Mouse (Mus musculus): ENCODE data around the gene Napsa. TPM values are rescaled to one million over a fixed set of nuclear protein-coding genes. Genes with fewer than 3 reads are reported as not detected.

Gene Napsa
- polyA plus RNA-seq, 1 experiment from 2014 or later, result 83.8 TPM

DNA sequence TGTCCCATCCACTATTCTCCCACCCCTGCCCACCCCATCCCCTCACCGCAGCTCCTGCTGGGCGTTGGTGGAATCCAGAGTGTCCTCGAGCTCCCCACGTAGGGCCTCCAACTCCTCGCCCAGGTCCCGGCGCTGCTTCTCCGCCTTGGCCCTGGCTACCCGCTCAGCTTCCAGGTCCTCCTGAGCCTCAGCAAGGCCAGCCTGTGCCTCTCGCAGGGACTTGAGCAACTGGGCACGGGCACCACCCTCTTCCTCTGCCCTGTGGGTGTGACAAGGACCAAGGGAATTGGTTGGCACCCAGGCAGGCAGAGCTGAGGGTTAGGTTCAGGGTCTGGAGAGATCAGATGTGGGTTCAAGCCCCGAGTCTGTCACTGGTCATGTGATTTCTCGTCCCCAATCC lies 54.8 kb downstream of the Napsa start:
- ATAC-seq (ENCODE audit: low FRiP score, low TSS enrichment), result no peak
- no peaks in the 10 kb centered on the region for H3K27me3 ChIP-seq (ENCODE audit: insufficient read depth, low read length)
- H3K4me2 ChIP-seq (replicated peaks; ENCODE audit: low read depth, low read length), result no peak overlapping the region
- 88% methylated on average over 13 of the region's 13 CpGs for WGBS
- no peak overlapping the region for H3K27ac ChIP-seq (ENCODE audit: low read length)
- H3K9me3 ChIP-seq (ENCODE audit: low read length), result no peaks in the 10 kb centered on the region
- H3K9ac ChIP-seq (replicated peaks; ENCODE audit: low read length), result no peak overlapping the region
- no peak overlapping the region for H3K4me3 ChIP-seq (ENCODE audit: low read length)
- no peaks in the 10 kb centered on the region for H3K36me3 ChIP-seq (ENCODE audit: insufficient read depth, low read length)
- H3K4me1 ChIP-seq (ENCODE audit: insufficient read depth, low read length), result no peaks in the 10 kb centered on the region

DNA sequence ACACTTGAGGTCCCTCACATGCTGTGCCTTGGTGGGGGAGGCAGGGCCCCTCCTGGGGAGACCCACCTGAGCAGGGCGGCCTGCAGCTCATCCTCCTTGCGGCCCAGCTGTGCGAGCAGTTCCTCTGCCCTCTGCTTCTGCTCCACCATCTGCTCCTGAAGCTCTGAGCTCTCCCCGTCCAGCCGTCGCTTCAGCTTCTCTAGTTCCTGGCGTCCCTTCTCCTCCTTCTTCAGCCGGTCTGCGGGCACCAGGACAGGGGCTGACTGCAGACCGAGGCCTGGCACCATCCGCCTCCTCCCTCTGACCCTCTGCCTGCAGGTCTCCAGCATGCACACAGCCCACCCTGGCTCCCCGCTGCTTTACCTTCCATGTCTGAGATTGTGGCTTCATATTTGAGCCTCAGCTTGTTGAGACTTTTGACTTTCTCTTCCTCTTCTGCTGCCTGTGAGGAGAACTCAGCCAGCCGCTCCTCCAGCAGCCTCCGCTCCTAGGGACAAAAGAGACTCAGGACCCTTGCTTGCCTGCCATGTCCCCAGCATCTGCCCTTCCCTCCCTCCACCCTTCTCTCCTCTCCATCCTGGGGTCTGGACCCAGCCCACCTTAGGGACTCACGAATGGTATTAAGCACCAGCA lies 56.3 kb downstream of the Napsa start:
- no peak for ATAC-seq (ENCODE audit: low FRiP score, low TSS enrichment)
- Histone ChIP-seq H3K27ac (ENCODE audit: low read length) (no peak overlapping the region), H3K4me3 (ENCODE audit: low read length) (no peak overlapping the region), H3K36me3 (ENCODE audit: insufficient read depth, low read length) (no peaks in the 10 kb centered on the region), H3K4me2 (replicated peaks; ENCODE audit: low read depth, low read length) (no peak overlapping the region), H3K9me3 (ENCODE audit: low read length) (no peaks in the 10 kb centered on the region), H3K27me3 (ENCODE audit: insufficient read depth, low read length) (no peaks in the 10 kb centered on the region), H3K4me1 (ENCODE audit: insufficient read depth, low read length) (no peaks in the 10 kb centered on the region), H3K9ac (replicated peaks; ENCODE audit: low read length) (no peak overlapping the region)
- WGBS, result 87% methylated on average over 12 of the region's 15 CpGs

DNA sequence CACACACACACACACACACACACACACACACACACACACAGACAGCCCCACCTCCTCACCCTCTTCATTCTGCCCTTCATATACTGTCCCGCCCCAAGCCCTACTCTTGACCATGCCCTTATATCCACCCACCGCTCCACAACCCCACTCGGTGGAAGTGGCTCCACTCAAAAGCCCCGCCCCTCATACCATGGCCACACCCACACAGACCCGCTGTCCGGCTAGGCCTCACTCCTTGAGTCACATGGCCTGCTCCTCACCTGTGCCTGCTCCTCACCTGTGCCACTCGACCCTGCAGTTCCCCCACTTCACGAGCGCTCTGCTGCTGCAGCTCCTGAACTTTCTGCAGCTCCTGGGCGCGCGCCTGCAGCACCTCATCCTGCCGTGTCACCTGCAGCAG lies 58.3 kb downstream of the Napsa start:
- Histone ChIP-seq H3K27ac (ENCODE audit: low read length) (no peak overlapping the region), H3K36me3 (ENCODE audit: insufficient read depth, low read length) (no peaks in the 10 kb centered on the region), H3K4me2 (replicated peaks; ENCODE audit: low read depth, low read length) (no peak overlapping the region), H3K9me3 (ENCODE audit: low read length) (no peaks in the 10 kb centered on the region), H3K4me1 (ENCODE audit: insufficient read depth, low read length) (no peaks in the 10 kb centered on the region), H3K27me3 (ENCODE audit: insufficient read depth, low read length) (no peaks in the 10 kb centered on the region), H3K4me3 (ENCODE audit: low read length) (no peak overlapping the region), H3K9ac (replicated peaks; ENCODE audit: low read length) (no peak overlapping the region)
- no peak for ATAC-seq (ENCODE audit: low FRiP score, low TSS enrichment)
- WGBS, result 77% methylated on average over 13 of the region's 13 CpGs

DNA sequence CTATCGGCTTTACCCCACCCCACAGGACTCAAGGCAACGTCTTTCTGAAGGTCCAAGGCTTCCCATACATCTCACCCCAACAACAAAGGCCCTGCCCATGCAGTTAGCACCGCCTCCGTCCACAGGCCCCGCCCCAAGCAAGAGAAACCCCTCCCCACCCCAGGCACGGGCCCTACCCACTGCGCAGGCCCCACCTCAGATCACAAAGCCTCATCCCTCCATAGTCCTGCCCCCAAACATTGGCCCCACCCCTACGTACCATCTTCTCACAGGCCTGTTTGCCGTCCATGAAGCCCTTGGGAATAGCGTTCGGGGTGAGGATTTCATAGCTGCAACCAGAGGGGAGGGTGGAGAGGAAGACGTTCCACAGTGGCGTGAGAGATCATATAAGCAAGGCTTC lies 60.5 kb downstream of the Napsa start:
- no peaks in the 10 kb centered on the region for H3K9me3 ChIP-seq (ENCODE audit: low read length)
- ATAC-seq (ENCODE audit: low FRiP score, low TSS enrichment), result no peak
- no peak overlapping the region for H3K9ac ChIP-seq (replicated peaks; ENCODE audit: low read length)
- H3K27me3 ChIP-seq (ENCODE audit: insufficient read depth, low read length), result no peaks in the 10 kb centered on the region
- H3K36me3 ChIP-seq (ENCODE audit: insufficient read depth, low read length), result no peaks in the 10 kb centered on the region
- H3K27ac ChIP-seq (ENCODE audit: low read length), result no peak overlapping the region
- H3K4me3 ChIP-seq (ENCODE audit: low read length), result no peak overlapping the region
- WGBS, result 26% methylated on average over 13 of the region's 13 CpGs
- no peak overlapping the region for H3K4me2 ChIP-seq (replicated peaks; ENCODE audit: low read depth, low read length)
- no peaks in the 10 kb centered on the region for H3K4me1 ChIP-seq (ENCODE audit: insufficient read depth, low read length)

DNA sequence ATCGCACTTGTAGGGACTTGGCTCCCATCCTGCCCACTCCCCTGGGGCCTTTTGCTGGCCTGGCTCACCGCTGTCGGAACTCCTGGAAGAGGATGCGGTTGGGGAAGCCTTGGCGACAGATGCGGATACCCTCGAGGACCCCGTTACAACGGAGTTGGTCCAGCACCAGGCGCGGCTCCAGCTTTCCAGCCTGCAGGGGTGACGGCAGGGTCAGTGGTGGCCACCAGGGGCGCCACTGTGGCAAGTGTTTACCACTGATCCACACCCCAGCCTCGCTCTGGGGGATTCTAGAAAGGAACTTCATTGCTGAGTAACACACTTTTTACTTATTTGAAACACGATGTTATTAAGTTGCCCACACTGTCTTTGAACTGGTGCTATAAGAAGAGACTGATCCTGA lies 61.2 kb downstream of the Napsa start:
- H3K9me3 ChIP-seq (ENCODE audit: low read length), result no peaks in the 10 kb centered on the region
- no peak overlapping the region for H3K4me3 ChIP-seq (ENCODE audit: low read length)
- no peak overlapping the region for H3K4me2 ChIP-seq (replicated peaks; ENCODE audit: low read depth, low read length)
- H3K27me3 ChIP-seq (ENCODE audit: insufficient read depth, low read length), result peaks cover under 1% of the 10 kb centered on the region
- no peak overlapping the region for H3K9ac ChIP-seq (replicated peaks; ENCODE audit: low read length)
- no peak for ATAC-seq (ENCODE audit: low FRiP score, low TSS enrichment)
- no peaks in the 10 kb centered on the region for H3K36me3 ChIP-seq (ENCODE audit: insufficient read depth, low read length)
- 24% methylated on average over 15 of the region's 15 CpGs for WGBS
- H3K4me1 ChIP-seq (ENCODE audit: insufficient read depth, low read length), result no peaks in the 10 kb centered on the region
- H3K27ac ChIP-seq (ENCODE audit: low read length), result no peak overlapping the region

Small RNA genes lying within 50 kb of the gene (microRNA-seq; reads per million reads assigned to microRNA genes)
- gene Mir7053, result not detected

Other genes starting within 250 kb of the Napsa start
- gene Syt3, start 188.3 kb upstream of the Napsa start, polyA plus RNA-seq (2015; fragmentation: Nextera tagmentation; extraction: Ambion mirVana), result 2.7 and 3.4 TPM in 2 replicates
- gene 1700008O03Rik, start 186.6 kb upstream of the Napsa start, polyA plus RNA-seq (2015; fragmentation: Nextera tagmentation; extraction: Ambion mirVana), result 0.64 and 1.1 TPM in 2 replicates
- gene Lrrc4b, start 143.4 kb upstream of the Napsa start, polyA plus RNA-seq (2015; fragmentation: Nextera tagmentation; extraction: Ambion mirVana), result 0.25 and 0.32 TPM in 2 replicates
- gene Aspdh, start 107.0 kb upstream of the Napsa start, polyA plus RNA-seq (2015; fragmentation: Nextera tagmentation; extraction: Ambion mirVana), result 6.9 and 7.7 TPM in 2 replicates
- 88.1 and 89.5 TPM in 2 replicates for gene Josd2, start 104.4 kb upstream of the Napsa start, polyA plus RNA-seq (2015; fragmentation: Nextera tagmentation; extraction: Ambion mirVana)
- 117 and 127 TPM in 2 replicates for gene Emc10, start 75.9 kb upstream of the Napsa start, polyA plus RNA-seq (2015; fragmentation: Nextera tagmentation; extraction: Ambion mirVana)
- 15.4 and 17.8 TPM in 2 replicates for gene Fam71e1, start 75.8 kb upstream of the Napsa start, polyA plus RNA-seq (2015; fragmentation: Nextera tagmentation; extraction: Ambion mirVana)
- gene Mybpc2, start 47.7 kb upstream of the Napsa start, polyA plus RNA-seq (2015; fragmentation: Nextera tagmentation; extraction: Ambion mirVana), result 0.12 and 0.14 TPM in 2 replicates
- gene Spib, start 40.3 kb upstream of the Napsa start, polyA plus RNA-seq (2015; fragmentation: Nextera tagmentation; extraction: Ambion mirVana), result 0.10 and 0.11 TPM in 2 replicates
- gene Pold1, start 23.5 kb upstream of the Napsa start, polyA plus RNA-seq (2015; fragmentation: Nextera tagmentation; extraction: Ambion mirVana), result 105 and 107 TPM in 2 replicates
- gene Nr1h2, start 18.4 kb upstream of the Napsa start, polyA plus RNA-seq (2015; fragmentation: Nextera tagmentation; extraction: Ambion mirVana), result 93.1 and 94.3 TPM in 2 replicates
- gene Kcnc3, start 18.3 kb downstream of the Napsa start, polyA plus RNA-seq (2015; fragmentation: Nextera tagmentation; extraction: Ambion mirVana), result 0.11 and 0.14 TPM in 2 replicates
- 1.7 and 2.0 TPM in 2 replicates for gene Myh14, start 98.5 kb downstream of the Napsa start, polyA plus RNA-seq (2015; fragmentation: Nextera tagmentation; extraction: Ambion mirVana)
- gene Izumo2, start 136.4 kb downstream of the Napsa start, polyA plus RNA-seq (2015; fragmentation: Nextera tagmentation; extraction: Ambion mirVana), result not detected in 2 replicates
- 54.5 and 54.9 TPM in 2 replicates for gene Vrk3, start 176.0 kb downstream of the Napsa start, polyA plus RNA-seq (2015; fragmentation: Nextera tagmentation; extraction: Ambion mirVana)
- 2.1 and 2.6 TPM in 2 replicates for gene Zfp473, start 178.7 kb downstream of the Napsa start, polyA plus RNA-seq (2015; fragmentation: Nextera tagmentation; extraction: Ambion mirVana)
- gene Nup62, start 243.7 kb downstream of the Napsa start, polyA plus RNA-seq (2015; fragmentation: Nextera tagmentation; extraction: Ambion mirVana), result 99.9 and 105 TPM in 2 replicates
- gene Il4i1, start 244.0 kb downstream of the Napsa start, polyA plus RNA-seq (2015; fragmentation: Nextera tagmentation; extraction: Ambion mirVana), result 1.1 and 1.5 TPM in 2 replicates
- gene Atf5, start 244.3 kb downstream of the Napsa start, polyA plus RNA-seq (2015; fragmentation: Nextera tagmentation; extraction: Ambion mirVana), result 3.5 and 4.3 TPM in 2 replicates